Mouse (Mus musculus): Measurements from ENCODE around the gene Raver2. TPM values are rescaled to one million over a fixed set of nuclear protein-coding genes. Genes with fewer than 3 reads are reported as not detected.

The Raver2 gene
- polyA plus RNA-seq, 1 experiment from 2014 or later: 9.8 TPM

- H3K4me1 ChIP-seq: peaks cover 19% of the 10 kb centered on the region; the same call in 1 of the 2 replicates
- 85% methylated on average over 8 of the region's 8 CpGs for WGBS
- ATAC-seq (ENCODE audit: insufficient read depth, low FRiP score, low read depth): no peak
- H3K4me2 ChIP-seq: no peak overlapping the region
- no peak overlapping the region for H3K27ac ChIP-seq
- H3K4me3 ChIP-seq (replicated peaks): no peak overlapping the region
- no peak overlapping the region for H3K9ac ChIP-seq
- no peaks in the 10 kb centered on the region for H3K36me3 ChIP-seq
- H3K9me3 ChIP-seq: no peaks in the 10 kb centered on the region
- H3K27me3 ChIP-seq (replicated peaks): no peaks in the 10 kb centered on the region
Observed at GRCm38 (mm10) chr4:101199433-101200081, 130.8 kb downstream of the Raver2 start.

Other genes with a start within 250 kb of the Raver2 start
- gene Gm10577, start 48.3 kb upstream of the Raver2 start, polyA plus RNA-seq (2015; fragmentation: Nextera tagmentation; extraction: Ambion mirVana): not detected in 2 replicates
- 84.5 and 91.5 TPM in 2 replicates for gene Jak1, start 196.3 kb downstream of the Raver2 start, polyA plus RNA-seq (2015; fragmentation: Nextera tagmentation; extraction: Ambion mirVana)

Measured in stomach, embryonic 15.5 days (tissue).